Mouse (Mus musculus) adrenal gland, postnatal 25 days (tissue): ENCODE results near the gene Carmil3. TPM values are rescaled to one million over a fixed set of nuclear protein-coding genes. Genes with fewer than 3 reads are reported as not detected.

ENCODE experiments used
- DNase-seq: peaks from one replicate; pipeline ENCODE4 v3.0.0; 2021; ENCODE audit warnings: mixed read lengths
- long read RNA-seq: library from polyadenylated mRNA; stranded (forward); transcript quantifications from one replicate; pipeline ENCODE4 v2.0.0, GENCODE M21; 2021
- total RNA-seq: library from RNA; stranded (reverse); gene quantifications from 2 replicates; pipeline ENCODE4 v1.2.3, GENCODE M21; 2021

Gene Carmil3
- 7.3 and 9.6 TPM in 2 replicates for total RNA-seq
- long read RNA-seq, partial matches to known transcripts: 0 of 3 reads
- long read RNA-seq, other reads (novel, unspliced or antisense): 3 of 3 reads

GRCm38 (mm10) chr14:55490361-55491201 lies at the start of gene Carmil3:
Carmil3 (plus strand) TSS chr14:55490651.
- peak; percentile 72 for DNase-seq

- DNase-seq: no peak
Measured at GRCm38 (mm10) chr14:55457693-55458092, 32.8 kb upstream of the Carmil3 start.

- DNase-seq: peak; percentile 67
Measured at GRCm38 (mm10) chr14:55458273-55458672, 32.2 kb upstream of the Carmil3 start.

- no peak for DNase-seq
Measured at GRCm38 (mm10) chr14:55458761-55459160, 31.7 kb upstream of the Carmil3 start.

GRCm38 (mm10) chr14:55459796-55460195 lies 30.7 kb upstream of the Carmil3 start:
- no peak for DNase-seq

- DNase-seq: no peak
Measured at GRCm38 (mm10) chr14:55460297-55460696, 30.2 kb upstream of the Carmil3 start.

GRCm38 (mm10) chr14:55461757-55462156 lies 28.7 kb upstream of the Carmil3 start:
- DNase-seq: no peak

GRCm38 (mm10) chr14:55466481-55466880 lies 24.0 kb upstream of the Carmil3 start:
- no peak for DNase-seq

GRCm38 (mm10) chr14:55467108-55467507 lies 23.3 kb upstream of the Carmil3 start:
- no peak for DNase-seq

- DNase-seq: no peak
Measured at GRCm38 (mm10) chr14:55468301-55468741, 22.1 kb upstream of the Carmil3 start.

GRCm38 (mm10) chr14:55469041-55469440 lies 21.4 kb upstream of the Carmil3 start:
- DNase-seq: no peak

GRCm38 (mm10) chr14:55469821-55470220 lies 20.6 kb upstream of the Carmil3 start:
- no peak for DNase-seq

- no peak for DNase-seq
Measured at GRCm38 (mm10) chr14:55470806-55471205, 19.6 kb upstream of the Carmil3 start.

- no peak for DNase-seq
Measured at GRCm38 (mm10) chr14:55475654-55476053, 14.8 kb upstream of the Carmil3 start.

- no peak for DNase-seq
Measured at GRCm38 (mm10) chr14:55477421-55477820, 13.0 kb upstream of the Carmil3 start.

- DNase-seq: no peak
Measured at GRCm38 (mm10) chr14:55477829-55478228, 12.6 kb upstream of the Carmil3 start.

GRCm38 (mm10) chr14:55478651-55479599 lies 11.5 kb upstream of the Carmil3 start, which contains the start of gene Dhrs4:
Dhrs4 (plus strand) TSS chr14:55478758.
- DNase-seq: peak; percentile 74

- DNase-seq: no peak
Measured at GRCm38 (mm10) chr14:55479629-55480028, 10.8 kb upstream of the Carmil3 start.

GRCm38 (mm10) chr14:55484430-55485085 lies 5.9 kb upstream of the Carmil3 start:
- no peak for DNase-seq

- DNase-seq: no peak
Measured at GRCm38 (mm10) chr14:55486836-55487235, 3.6 kb upstream of the Carmil3 start.

GRCm38 (mm10) chr14:55491291-55491833 lies 911 bp downstream of the Carmil3 start:
- peak; percentile 72 for DNase-seq

- DNase-seq: no peak
Measured at GRCm38 (mm10) chr14:55492103-55492502, 1.7 kb downstream of the Carmil3 start.
